Mouse (Mus musculus) spleen, postnatal 10 days (tissue): ENCODE data around the gene Cdhr2.

Source experiments
- DNase-seq, 2 experiments: peaks; one replicate each; pipeline ENCODE4 v3.0.0; 2021 to 2022; ENCODE audit warnings: low spot score in 2 of 2

Cdhr2 gene

GRCm38 (mm10) chr13:54783235-54783634, 82.0 kb downstream of the Cdhr2 start:
- DNase-seq = no peak

GRCm38 (mm10) chr13:54783698-54784097, 82.4 kb downstream of the Cdhr2 start, which contains the start of gene Eif4e1b:
TSS of gene Eif4e1b (plus strand) at chr13:54783998.
- DNase-seq = no peak
